Mouse (Mus musculus): ENCODE data around the gene Sel1l. TPM values are rescaled to one million over a fixed set of nuclear protein-coding genes. Genes with fewer than 3 reads are reported as not detected.

The Sel1l gene
- polyA plus RNA-seq, 1 experiment, result 25.3 TPM

DNA sequence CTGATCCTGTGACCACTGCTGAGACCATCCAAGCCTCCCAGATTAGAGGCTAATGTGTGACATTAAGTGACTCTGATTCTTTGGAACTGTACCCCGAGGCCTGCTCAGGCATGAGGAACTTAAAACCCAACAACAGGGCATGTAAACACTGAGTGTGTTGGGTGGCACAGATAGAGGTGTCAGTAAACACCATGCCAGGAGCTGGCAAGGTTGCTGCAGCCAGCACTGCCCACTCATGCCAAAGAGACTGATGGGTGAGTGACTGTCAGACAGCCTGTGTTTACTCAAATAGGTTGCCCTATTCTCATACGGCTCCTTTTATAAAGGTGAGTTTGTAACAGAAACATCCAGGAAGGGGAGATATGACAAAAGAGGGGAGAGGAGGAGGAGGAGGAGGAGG, 80.1 kb downstream of the Sel1l start:
- WGBS, result 77% methylated on average over 2 of the region's 2 CpGs
- H3K36me3 ChIP-seq (ENCODE audit: control insufficient read depth, insufficient read depth, low read length), result no peaks in the 10 kb centered on the region
- H3K4me3 ChIP-seq (ENCODE audit: extremely low read depth, insufficient read depth, insufficient read length), result no peak overlapping the region
- peaks cover 5% of the 10 kb centered on the region; the same call in 1 of the 2 replicates for H3K27me3 ChIP-seq (ENCODE audit: control insufficient read depth, insufficient read depth, low read length)
- H3K27ac ChIP-seq (ENCODE audit: insufficient read depth, low read length), result no peak overlapping the region
- DNase-seq (ENCODE audit: low read depth in 1 of 2, low spot score in 2 of 2), result no peak
- TF ChIP-seq POLR2A (IDR thresholded peaks at IDR 0.05; ENCODE audit: low read depth, low read length) (no peak), CTCF (IDR thresholded peaks at IDR 0.05; ENCODE audit: extremely low read depth, insufficient read depth, insufficient read length, insufficient replicate concordance) (no peak)
- peaks cover 11% of the 10 kb centered on the region; the same call in 1 of the 2 replicates for H3K4me1 ChIP-seq (ENCODE audit: control insufficient read depth, insufficient read depth, insufficient read length)

DNA sequence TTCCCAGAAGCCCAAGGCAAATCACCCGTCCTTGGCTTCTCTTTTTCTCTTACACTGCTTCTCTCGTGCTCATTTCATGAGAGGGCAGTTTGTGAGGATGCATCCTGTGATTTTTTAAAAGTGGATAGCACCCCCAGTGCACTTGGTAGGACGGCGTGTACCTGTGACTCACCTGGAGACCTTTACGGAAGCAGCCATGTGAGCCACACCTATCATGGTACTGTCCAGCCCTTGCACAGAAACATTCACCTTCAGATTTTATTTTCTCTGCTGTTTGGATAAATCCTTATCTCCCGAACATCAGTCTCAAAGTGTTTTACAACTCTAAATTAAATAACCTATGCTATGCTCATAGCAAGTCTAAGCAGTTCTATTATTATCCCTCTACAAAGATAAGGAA, 80.8 kb downstream of the Sel1l start:
- H3K27me3 ChIP-seq (ENCODE audit: control insufficient read depth, insufficient read depth, low read length), result peaks cover 5% of the 10 kb centered on the region; the same call in 1 of the 2 replicates
- WGBS, result 87% methylated on average over 6 of the region's 6 CpGs
- no peak for TF ChIP-seq CTCF (IDR thresholded peaks at IDR 0.05; ENCODE audit: extremely low read depth, insufficient read depth, insufficient read length, insufficient replicate concordance)
- TF ChIP-seq POLR2A (IDR thresholded peaks at IDR 0.05; ENCODE audit: low read depth, low read length), result no peak

DNA sequence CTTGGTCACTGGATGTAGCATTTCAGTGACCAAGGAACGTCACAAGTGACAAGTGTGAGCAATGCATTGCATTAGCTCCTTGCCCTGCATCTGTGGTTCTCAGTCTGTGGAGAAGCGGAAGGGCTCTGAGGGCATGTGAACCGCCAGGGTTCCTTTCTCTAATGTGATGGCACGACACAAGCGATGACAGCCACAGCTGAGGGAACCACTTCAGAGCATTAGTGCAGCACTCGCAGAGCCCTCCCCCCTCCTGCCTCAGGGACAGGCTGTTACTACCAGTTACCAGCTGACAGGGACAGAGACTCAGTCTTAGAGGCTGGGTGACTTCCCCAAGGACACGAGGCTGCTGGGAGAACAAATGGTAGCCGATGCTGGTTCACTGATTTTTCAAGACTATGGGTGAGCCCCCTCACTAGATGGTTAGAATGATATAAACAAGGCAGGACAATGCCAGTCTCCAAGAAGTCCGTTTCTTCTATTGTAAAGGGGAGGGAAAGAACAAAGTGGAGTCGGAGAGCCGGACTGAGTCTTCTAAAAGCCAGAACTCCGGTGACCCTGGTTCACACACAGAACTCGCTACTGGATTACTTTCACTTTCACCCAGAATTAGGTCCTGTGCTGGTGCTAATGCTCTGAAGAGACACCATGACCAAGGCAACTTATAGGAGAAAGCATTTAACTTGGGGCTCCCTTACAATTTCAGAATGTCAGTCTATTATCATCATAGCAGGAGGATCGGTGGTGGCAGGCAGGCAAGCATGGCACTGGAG, 82.4 kb downstream of the Sel1l start:
- Histone ChIP-seq H3K27me3 (ENCODE audit: control insufficient read depth, insufficient read depth, low read length) (peaks cover 5% of the 10 kb centered on the region; the same call in 1 of the 2 replicates), H3K4me3 (ENCODE audit: extremely low read depth, insufficient read depth, insufficient read length) (peak overlapping the region; percentile 46), H3K4me1 (ENCODE audit: control insufficient read depth, insufficient read depth, insufficient read length) (peaks cover 11% of the 10 kb centered on the region; the same call in 1 of the 2 replicates), H3K27ac (ENCODE audit: insufficient read depth, low read length) (no peak overlapping the region), H3K36me3 (ENCODE audit: control insufficient read depth, insufficient read depth, low read length) (no peaks in the 10 kb centered on the region)
- peak; percentile 53 to 68 for DNase-seq (ENCODE audit: low read depth in 1 of 2, low spot score in 2 of 2)
- 6% methylated on average over 14 of the region's 14 CpGs for WGBS
- TF ChIP-seq CTCF (IDR thresholded peaks at IDR 0.05; ENCODE audit: extremely low read depth, insufficient read depth, insufficient read length, insufficient replicate concordance) (no peak), POLR2A (IDR thresholded peaks at IDR 0.05; ENCODE audit: low read depth, low read length) (no peak)

More for the DNA sequence above, 80.8 kb downstream of the Sel1l start:
- H3K27ac ChIP-seq (ENCODE audit: insufficient read depth, low read length), result no peak overlapping the region
- peaks cover 11% of the 10 kb centered on the region; the same call in 1 of the 2 replicates for H3K4me1 ChIP-seq (ENCODE audit: control insufficient read depth, insufficient read depth, insufficient read length)
- H3K36me3 ChIP-seq (ENCODE audit: control insufficient read depth, insufficient read depth, low read length), result no peaks in the 10 kb centered on the region
- no peak for DNase-seq (ENCODE audit: low read depth in 1 of 2, low spot score in 2 of 2)
- no peak overlapping the region for H3K4me3 ChIP-seq (ENCODE audit: extremely low read depth, insufficient read depth, insufficient read length)

DNA sequence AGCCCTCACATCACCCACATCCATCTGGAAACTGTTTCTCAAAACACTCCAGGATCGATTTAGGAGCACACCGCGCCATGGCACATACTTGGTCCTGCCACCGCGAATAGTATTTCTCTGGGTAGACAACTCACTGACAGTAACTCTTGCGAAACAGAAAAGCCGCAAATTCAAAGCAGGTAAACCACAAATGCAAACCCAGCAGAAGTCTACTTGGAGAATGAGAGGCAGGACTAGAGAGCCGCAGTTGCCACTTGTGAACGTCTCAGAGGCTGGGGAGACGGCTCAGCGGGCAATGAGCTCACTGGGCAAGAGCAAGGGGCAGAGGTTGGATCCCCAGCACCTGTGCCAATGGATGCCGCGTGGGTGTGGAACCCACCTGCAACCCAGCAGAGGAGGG, 83.5 kb downstream of the Sel1l start:
- WGBS, result 5% methylated on average over 13 of the region's 13 CpGs
- peaks cover 5% of the 10 kb centered on the region; the same call in 1 of the 2 replicates for H3K27me3 ChIP-seq (ENCODE audit: control insufficient read depth, insufficient read depth, low read length)
- H3K4me3 ChIP-seq (ENCODE audit: extremely low read depth, insufficient read depth, insufficient read length), result peak overlapping the region; percentile 11; the same call in 1 of the 2 replicates
- peak; percentile 72 to 75 for DNase-seq (ENCODE audit: low read depth in 1 of 2, low spot score in 2 of 2)
- no peak for TF ChIP-seq POLR2A (IDR thresholded peaks at IDR 0.05; ENCODE audit: low read depth, low read length)
- H3K36me3 ChIP-seq (ENCODE audit: control insufficient read depth, insufficient read depth, low read length), result no peaks in the 10 kb centered on the region
- H3K27ac ChIP-seq (ENCODE audit: insufficient read depth, low read length), result no peak overlapping the region
- peaks cover 11% of the 10 kb centered on the region; the same call in 1 of the 2 replicates for H3K4me1 ChIP-seq (ENCODE audit: control insufficient read depth, insufficient read depth, insufficient read length)

DNA sequence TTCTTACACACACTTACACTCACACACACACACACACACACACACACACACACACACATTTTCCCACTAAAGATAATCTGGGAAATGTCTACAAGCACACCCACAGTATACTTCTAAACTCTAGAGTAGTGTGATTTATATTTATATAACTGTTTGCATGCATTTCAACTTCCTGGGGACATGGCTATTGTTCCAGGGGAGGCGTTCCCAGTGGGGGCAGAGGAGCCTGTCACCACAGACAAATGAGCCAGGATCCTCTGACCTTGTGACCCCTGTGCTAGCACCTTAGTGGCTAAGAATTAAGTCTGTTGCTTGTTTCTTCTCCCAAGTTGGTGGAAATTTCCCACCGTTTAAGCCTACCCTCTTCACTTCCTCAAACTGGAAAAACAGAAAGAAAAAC, 83.9 kb downstream of the Sel1l start:
- H3K4me1 ChIP-seq (ENCODE audit: control insufficient read depth, insufficient read depth, insufficient read length), result peaks cover 11% of the 10 kb centered on the region; the same call in 1 of the 2 replicates
- WGBS, result 3% methylated on average over 2 of the region's 2 CpGs
- TF ChIP-seq CTCF (IDR thresholded peaks at IDR 0.05; ENCODE audit: extremely low read depth, insufficient read depth, insufficient read length, insufficient replicate concordance) (no peak), POLR2A (IDR thresholded peaks at IDR 0.05; ENCODE audit: low read depth, low read length) (no peak)
- H3K27ac ChIP-seq (ENCODE audit: insufficient read depth, low read length), result no peak overlapping the region; the same call in 1 of the 2 replicates
- no peaks in the 10 kb centered on the region for H3K36me3 ChIP-seq (ENCODE audit: control insufficient read depth, insufficient read depth, low read length)
- peaks cover 5% of the 10 kb centered on the region; the same call in 1 of the 2 replicates for H3K27me3 ChIP-seq (ENCODE audit: control insufficient read depth, insufficient read depth, low read length)
- H3K4me3 ChIP-seq (ENCODE audit: extremely low read depth, insufficient read depth, insufficient read length), result peak overlapping the region; percentile 11; the same call in 1 of the 2 replicates
- no peak for DNase-seq (ENCODE audit: low read depth in 1 of 2, low spot score in 2 of 2)

DNA sequence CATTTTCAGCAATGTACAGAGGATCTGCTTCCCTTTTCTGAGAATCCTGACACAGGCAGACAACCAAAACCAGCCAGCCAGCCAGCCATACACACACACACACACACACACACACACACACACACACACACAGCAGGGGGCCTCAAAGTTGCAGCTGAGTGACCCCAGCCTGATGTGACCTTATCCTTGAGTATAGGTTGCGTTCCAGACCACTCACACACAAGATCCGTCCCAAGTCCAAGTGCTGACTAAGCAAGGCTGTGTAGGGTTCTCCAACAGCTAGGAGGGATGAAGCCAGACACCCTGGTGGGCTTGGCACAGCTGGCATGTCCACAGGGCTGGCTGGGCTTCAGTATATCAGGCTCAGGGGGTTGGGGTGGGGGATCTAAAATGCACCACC, 84.5 kb downstream of the Sel1l start:
- H3K36me3 ChIP-seq (ENCODE audit: control insufficient read depth, insufficient read depth, low read length), result no peaks in the 10 kb centered on the region
- H3K4me3 ChIP-seq (ENCODE audit: extremely low read depth, insufficient read depth, insufficient read length), result no peak overlapping the region
- DNase-seq (ENCODE audit: low read depth in 1 of 2, low spot score in 2 of 2), result no peak

DNA sequence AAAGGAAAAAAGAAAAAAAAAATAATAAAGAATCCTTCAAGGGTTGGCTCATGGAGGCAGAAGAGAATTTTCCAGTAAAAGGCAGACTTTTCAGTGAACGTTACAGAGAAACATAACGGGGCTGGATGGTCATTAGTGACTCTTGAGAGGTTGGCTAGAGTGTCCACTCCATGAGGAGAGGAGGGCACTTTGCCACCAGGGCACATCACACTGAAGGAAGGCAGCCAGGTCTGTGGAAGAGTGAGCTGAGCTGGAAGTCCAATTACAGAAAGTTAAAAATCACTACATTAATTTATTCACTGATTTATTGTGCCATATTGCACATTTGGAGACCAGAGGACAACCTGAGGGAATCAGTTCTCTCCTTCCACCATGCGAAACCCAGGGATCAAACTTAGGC, 89.1 kb downstream of the Sel1l start:
- 92% methylated on average over 3 of the region's 3 CpGs for WGBS
- Histone ChIP-seq H3K27me3 (ENCODE audit: control insufficient read depth, insufficient read depth, low read length) (no peaks in the 10 kb centered on the region), H3K4me3 (ENCODE audit: extremely low read depth, insufficient read depth, insufficient read length) (no peak overlapping the region), H3K27ac (ENCODE audit: insufficient read depth, low read length) (no peak overlapping the region), H3K4me1 (ENCODE audit: control insufficient read depth, insufficient read depth, insufficient read length) (peaks cover 12% of the 10 kb centered on the region; the same call in 1 of the 2 replicates), H3K36me3 (ENCODE audit: control insufficient read depth, insufficient read depth, low read length) (no peaks in the 10 kb centered on the region)
- DNase-seq (ENCODE audit: low read depth in 1 of 2, low spot score in 2 of 2), result no peak
- TF ChIP-seq CTCF (IDR thresholded peaks at IDR 0.05; ENCODE audit: extremely low read depth, insufficient read depth, insufficient read length, insufficient replicate concordance) (no peak), POLR2A (IDR thresholded peaks at IDR 0.05; ENCODE audit: low read depth, low read length) (no peak)

More for the DNA sequence above, 84.5 kb downstream of the Sel1l start:
- TF ChIP-seq CTCF (IDR thresholded peaks at IDR 0.05; ENCODE audit: extremely low read depth, insufficient read depth, insufficient read length, insufficient replicate concordance) (no peak), POLR2A (IDR thresholded peaks at IDR 0.05; ENCODE audit: low read depth, low read length) (no peak)
- WGBS, result 66% methylated on average over 2 of the region's 2 CpGs
- H3K27ac ChIP-seq (ENCODE audit: insufficient read depth, low read length), result no peak overlapping the region
- peaks cover 11% of the 10 kb centered on the region; the same call in 1 of the 2 replicates for H3K4me1 ChIP-seq (ENCODE audit: control insufficient read depth, insufficient read depth, insufficient read length)
- H3K27me3 ChIP-seq (ENCODE audit: control insufficient read depth, insufficient read depth, low read length), result peaks cover 3% of the 10 kb centered on the region; the same call in 1 of the 2 replicates

Measured in spleen, adult 2 months (tissue).